8 mouse cellular contexts compared by ENCODE assay signal in genomic region chr3:108297050-108297419, GRCm38 (mm10). TPM values are rescaled to one million over a fixed set of nuclear protein-coding genes. Genes with fewer than 3 reads are reported as not detected.
DNase-seq lines count a peak whose midpoint lies in the region; ATAC-seq and TF ChIP-seq lines count a peak whose summit lies in the region.

No protein-coding gene starts in this region.

- TF ChIP-seq CTCF in heart, postnatal 0 days (IDR thresholded peaks at IDR 0.05; ENCODE audit: low read depth): no peak

- no peaks in the 10 kb centered on the region for H3K27me3 ChIP-seq in heart, postnatal 0 days (ENCODE audit: control insufficient read depth, insufficient read depth, low read length)
- no peaks in the 10 kb centered on the region for H3K27me3 ChIP-seq in hindbrain, embryonic 14.5 days (ENCODE audit: control insufficient read depth, insufficient read depth, low read length)
- no peaks in the 10 kb centered on the region for H3K27me3 ChIP-seq in midbrain, embryonic 13.5 days

- intact Hi-C loops in heart, postnatal 10 days (cut with DNase I): no loop called here

- no peak for ATAC-seq in heart, postnatal 0 days (ENCODE audit: insufficient read depth, low read depth)
- ATAC-seq in hindbrain, embryonic 14.5 days (ENCODE audit: low FRiP score): no peak
- ATAC-seq in midbrain, embryonic 13.5 days: no peak

- H3K27ac ChIP-seq in heart, postnatal 0 days (ENCODE audit: low read depth): peak overlapping the region; percentile 79
- peak overlapping the region; percentile 68 for H3K27ac ChIP-seq in brown adipose tissue, adult 24 weeks (replicated peaks; ENCODE audit: low read depth, low read length)
- H3K27ac ChIP-seq in hindbrain, embryonic 14.5 days: peak overlapping the region; percentile 79; the same call in 1 of the 2 replicates
- H3K27ac ChIP-seq in midbrain, embryonic 13.5 days: peak overlapping the region; percentile 78

- peaks cover 46% of the 10 kb centered on the region for H3K4me1 ChIP-seq in heart, postnatal 0 days (ENCODE audit: control insufficient read depth, insufficient read depth)
- H3K4me1 ChIP-seq in brown adipose tissue, adult 24 weeks (ENCODE audit: control insufficient read depth, insufficient read depth, insufficient read length, low read length): peaks cover 37% of the 10 kb centered on the region
- H3K4me1 ChIP-seq in hindbrain, embryonic 14.5 days (replicated peaks; ENCODE audit: control insufficient read depth, insufficient read depth, low read length): peaks cover 40% of the 10 kb centered on the region
- peaks cover 51% of the 10 kb centered on the region for H3K4me1 ChIP-seq in midbrain, embryonic 13.5 days (replicated peaks)

- 61% methylated on average over 7 of the region's 7 CpGs for WGBS in heart, postnatal 0 days
- WGBS in hindbrain, embryonic 14.5 days: 72% methylated on average over 7 of the region's 7 CpGs
- WGBS in midbrain, embryonic 13.5 days: 73% methylated on average over 7 of the region's 7 CpGs

- no peak overlapping the region for H3K9ac ChIP-seq in heart, postnatal 0 days (replicated peaks; ENCODE audit: low read depth, low read length)
- H3K9ac ChIP-seq in hindbrain, embryonic 14.5 days: 0 out of 2 replicates have a peak overlapping the region, but pooled peaks have one; percentile 7
- no peak overlapping the region for H3K9ac ChIP-seq in midbrain, embryonic 13.5 days (replicated peaks)

- no peak overlapping the region for H3K4me3 ChIP-seq in heart, postnatal 0 days (ENCODE audit: low read depth, low read length)
- no peak overlapping the region; the same call in 1 of the 2 replicates for H3K4me3 ChIP-seq in brown adipose tissue, adult 24 weeks (ENCODE audit: insufficient read depth, low read depth, low read length)
- H3K4me3 ChIP-seq in hindbrain, embryonic 14.5 days (replicated peaks; ENCODE audit: low read length): no peak overlapping the region
- no peak overlapping the region for H3K4me3 ChIP-seq in midbrain, embryonic 13.5 days (replicated peaks)

- H3K9me3 ChIP-seq in heart, postnatal 0 days (replicated peaks; ENCODE audit: control insufficient read depth, low read length): no peaks in the 10 kb centered on the region
- H3K9me3 ChIP-seq in hindbrain, embryonic 14.5 days (ENCODE audit: control insufficient read depth, low read length): no peaks in the 10 kb centered on the region
- no peaks in the 10 kb centered on the region for H3K9me3 ChIP-seq in midbrain, embryonic 13.5 days

- DNase-seq in heart, postnatal 0 days (ENCODE audit: low spot score): no peak
- no peak for DNase-seq in heart, postnatal 10 days
- DNase-seq in hindbrain, embryonic 14.5 days (ENCODE audit: low spot score): no peak
- no peak for DNase-seq in cerebellum, postnatal 36 days
- DNase-seq in thymus, postnatal 36 days: no peak
- DNase-seq in layer of hippocampus, adult 9-11 months: no peak

- H3K36me3 ChIP-seq in heart, postnatal 0 days (replicated peaks; ENCODE audit: control insufficient read depth, insufficient read depth, low read length): no peaks in the 10 kb centered on the region; the same call in 1 of the 2 replicates
- no peaks in the 10 kb centered on the region for H3K36me3 ChIP-seq in hindbrain, embryonic 14.5 days (replicated peaks; ENCODE audit: control insufficient read depth, insufficient read depth)
- no peaks in the 10 kb centered on the region for H3K36me3 ChIP-seq in midbrain, embryonic 13.5 days

- H3K4me2 ChIP-seq in heart, postnatal 0 days (ENCODE audit: low read depth, low read length): peak overlapping the region; percentile 50; the same call in 1 of the 2 replicates
- H3K4me2 ChIP-seq in hindbrain, embryonic 14.5 days (replicated peaks): no peak overlapping the region
- H3K4me2 ChIP-seq in midbrain, embryonic 13.5 days (replicated peaks): 0 out of 2 replicates have a peak overlapping the region, but pooled peaks have one; percentile 41

- TF ChIP-seq EP300 in heart, postnatal 0 days (IDR thresholded peaks at IDR 0.05; ENCODE audit: low read depth): no peak

RNA-seq across cellular contexts. Expression of gene Sort1, which starts 13.2 kb away (rescaled TPM):
- 33.5 and 34.4 TPM in 2 replicates for total RNA-seq in heart, postnatal 0 days (2014; rRNA removed; ENCODE audit: low replicate concordance)
- 6.7 and 7.4 TPM in 2 replicates for polyA plus RNA-seq in heart, postnatal 0 days (2015; fragmentation: Nextera tagmentation; extraction: Ambion mirVana)
- total RNA-seq in heart, postnatal 10 days (2021): 10 to 100 TPM; 24.3 to 26.9 TPM
- 53.0 and 68.1 TPM in 2 replicates for polyA plus RNA-seq in brown adipose tissue, adult 24 weeks (2012; ENCODE audit: insufficient read depth, insufficient read length, missing spikeins)
- 24.2 and 25.4 TPM in 2 replicates for polyA plus RNA-seq in hindbrain, embryonic 14.5 days (2014; fragmentation: Nextera tagmentation; extraction: Ambion mirVana)
- polyA plus RNA-seq in midbrain, embryonic 13.5 days (2015; fragmentation: Nextera tagmentation; extraction: Ambion mirVana): 14.9 and 18.3 TPM in 2 replicates

RNA-seq across cellular contexts. Expression of gene Psma5, which starts 40.3 kb away (rescaled TPM):
- total RNA-seq in heart, postnatal 0 days (2014; rRNA removed; ENCODE audit: low replicate concordance): 82.6 and 104 TPM in 2 replicates
- polyA plus RNA-seq in heart, postnatal 0 days (2015; fragmentation: Nextera tagmentation; extraction: Ambion mirVana): 177 and 180 TPM in 2 replicates
- 10 to 100 TPM; 78.2 to 80.3 TPM for total RNA-seq in heart, postnatal 10 days (2021)
- polyA plus RNA-seq in brown adipose tissue, adult 24 weeks (2012; ENCODE audit: insufficient read depth, insufficient read length, missing spikeins): 99.2 and 140 TPM in 2 replicates
- polyA plus RNA-seq in hindbrain, embryonic 14.5 days (2014; fragmentation: Nextera tagmentation; extraction: Ambion mirVana): 251 and 253 TPM in 2 replicates
- 242 and 257 TPM in 2 replicates for polyA plus RNA-seq in midbrain, embryonic 13.5 days (2015; fragmentation: Nextera tagmentation; extraction: Ambion mirVana)
